Mouse (Mus musculus): ENCODE measurements around the gene Asphd2. TPM values are rescaled to one million over a fixed set of nuclear protein-coding genes. Genes with fewer than 3 reads are reported as not detected.

Asphd2 gene
- polyA plus RNA-seq, 1 experiment from 2014 or later: 0.21 TPM

- 62% methylated on average over 6 of the region's 6 CpGs for WGBS (ENCODE audit: insufficient replicate concordance)
- Histone ChIP-seq H3K4me1 (ENCODE audit: insufficient read depth) (peaks cover 20% of the 10 kb centered on the region), H3K9ac (replicated peaks) (peak overlapping the region; percentile 44; the same call in 1 of the 2 replicates)
These were observed 50.3 kb downstream of the Asphd2 start for GRCm38 (mm10) chr5:112344092-112344960.

GRCm38 (mm10) chr5:112343205-112343595, 51.5 kb downstream of the Asphd2 start:
- WGBS (ENCODE audit: insufficient replicate concordance): 0% methylated on average over 17 of the region's 24 CpGs
- no peaks in the 10 kb centered on the region for H3K9me3 ChIP-seq (ENCODE audit: low read length)
- TF ChIP-seq EP300 (IDR thresholded peaks at IDR 0.05; ENCODE audit: low read depth): no peak
- no peak for TF ChIP-seq CTCF (IDR thresholded peaks at IDR 0.05; ENCODE audit: low read depth)
- H3K27ac ChIP-seq (ENCODE audit: low read depth): peak overlapping the region; percentile 90
- H3K4me1 ChIP-seq (ENCODE audit: insufficient read depth): peaks cover 20% of the 10 kb centered on the region
- peak overlapping the region; percentile 94 for H3K4me3 ChIP-seq (ENCODE audit: low read depth, low read length)
- peaks cover 17% of the 10 kb centered on the region for H3K36me3 ChIP-seq (replicated peaks; ENCODE audit: insufficient read depth, low read length)
- peak overlapping the region; percentile 85 for H3K4me2 ChIP-seq (ENCODE audit: low read depth, low read length)
- peak; percentile 83 for ATAC-seq
- no peak for DNase-seq
- H3K27me3 ChIP-seq (ENCODE audit: insufficient read depth, low read length): no peaks in the 10 kb centered on the region
- H3K9ac ChIP-seq (replicated peaks): peak overlapping the region; percentile 82

More at GRCm38 (mm10) chr5:112344092-112344960, 50.3 kb downstream of the Asphd2 start:
- ATAC-seq (peak; percentile 83), DNase-seq (peak; percentile 49)
- H3K36me3 ChIP-seq (replicated peaks; ENCODE audit: insufficient read depth, low read length): peaks cover 15% of the 10 kb centered on the region
- no peaks in the 10 kb centered on the region for H3K9me3 ChIP-seq (ENCODE audit: low read length)
- H3K27ac ChIP-seq (ENCODE audit: low read depth): peak overlapping the region; percentile 90
- peak overlapping the region; percentile 85 for H3K4me2 ChIP-seq (ENCODE audit: low read depth, low read length)
- TF ChIP-seq EP300 (IDR thresholded peaks at IDR 0.05; ENCODE audit: low read depth) (peak; percentile 63; the same call in 1 of the 2 replicates), CTCF (IDR thresholded peaks at IDR 0.05; ENCODE audit: low read depth) (no peak)
- no peaks in the 10 kb centered on the region for H3K27me3 ChIP-seq (ENCODE audit: insufficient read depth, low read length)
- H3K4me3 ChIP-seq (ENCODE audit: low read depth, low read length): no peak overlapping the region; the same call in 1 of the 2 replicates

DNA sequence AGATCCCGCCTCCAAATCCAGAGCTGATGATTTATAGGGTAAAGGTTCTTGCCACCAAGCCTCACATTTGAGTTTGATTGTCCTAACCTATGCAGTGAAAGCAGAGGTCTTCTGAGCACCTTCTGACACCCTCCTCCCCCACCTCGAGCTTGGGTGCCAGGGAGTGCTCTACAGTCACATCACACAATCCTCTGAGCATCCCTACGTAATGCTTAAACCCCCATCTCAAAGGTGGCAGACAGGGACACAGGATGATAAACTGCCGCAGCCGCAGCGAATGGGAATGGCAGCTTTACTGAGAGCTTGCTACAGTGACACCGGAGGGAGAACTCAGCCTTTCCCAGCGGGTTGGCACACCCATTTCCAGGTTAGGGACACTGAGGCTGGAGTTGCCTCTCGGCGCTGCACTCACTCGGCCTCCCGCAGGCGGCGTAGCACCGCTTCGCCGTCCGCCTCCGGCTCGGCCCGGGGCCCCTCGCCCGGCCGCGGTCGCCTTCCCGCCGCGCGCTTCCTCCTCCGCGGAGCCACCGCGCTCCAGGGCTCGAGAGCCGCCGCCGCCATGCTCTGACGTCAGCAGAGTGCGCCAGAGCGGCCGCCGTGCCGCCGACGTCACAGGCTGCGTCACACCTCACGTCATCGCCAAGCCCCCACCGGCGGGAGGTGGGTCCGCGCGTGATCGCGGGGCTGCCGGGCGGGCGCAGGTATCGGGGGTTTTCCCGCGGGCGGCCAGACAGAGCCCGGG, 52.0 kb downstream of the Asphd2 start, which contains the start of the genes Srrd and Hps4:
Gene Srrd, minus strand, starts transcription at position 578 of the 742 bp plus-strand sequence.
Gene Hps4, plus strand, starts transcription at position 621 of the 742 bp plus-strand sequence.
- WGBS (ENCODE audit: insufficient replicate concordance): 2% methylated on average over 56 of the region's 64 CpGs

DNA sequence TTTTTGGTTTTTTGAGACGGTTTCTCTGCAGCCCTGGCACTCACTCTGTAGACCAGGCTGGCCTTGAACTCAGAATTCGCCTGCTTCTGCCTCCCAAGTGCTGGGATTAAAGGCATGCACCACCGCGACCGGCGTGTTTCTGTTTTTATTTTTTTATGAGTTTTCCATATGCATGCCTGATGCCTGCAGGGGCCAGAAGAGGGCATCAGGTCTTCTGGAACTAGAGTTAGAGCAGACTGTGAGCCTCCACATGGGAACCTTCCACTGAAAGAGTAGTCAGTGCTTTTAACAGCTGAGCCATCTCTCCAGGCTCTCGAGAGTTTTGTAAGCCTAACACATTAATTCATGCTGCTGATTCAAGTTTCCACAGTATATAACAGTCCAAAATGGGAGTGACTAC, 55.5 kb downstream of the Asphd2 start:
- Histone ChIP-seq H3K27me3 (ENCODE audit: insufficient read depth, low read length) (no peaks in the 10 kb centered on the region), H3K4me1 (ENCODE audit: insufficient read depth) (peaks cover 12% of the 10 kb centered on the region), H3K27ac (ENCODE audit: low read depth) (no peak overlapping the region), H3K4me3 (ENCODE audit: low read depth, low read length) (no peak overlapping the region), H3K4me2 (ENCODE audit: low read depth, low read length) (no peak overlapping the region), H3K9ac (replicated peaks) (no peak overlapping the region), H3K36me3 (replicated peaks; ENCODE audit: insufficient read depth, low read length) (peaks cover 47% of the 10 kb centered on the region), H3K9me3 (ENCODE audit: low read length) (no peaks in the 10 kb centered on the region)
- 70% methylated on average over 7 of the region's 7 CpGs for WGBS (ENCODE audit: insufficient replicate concordance)
- no peak for ATAC-seq
- no peak for DNase-seq
- TF ChIP-seq CTCF (IDR thresholded peaks at IDR 0.05; ENCODE audit: low read depth) (0 out of 2 replicates have a peak, but pooled peaks have one; percentile 11), EP300 (IDR thresholded peaks at IDR 0.05; ENCODE audit: low read depth) (no peak)

More for the DNA sequence above, 52.0 kb downstream of the Asphd2 start, which contains the start of the genes Srrd and Hps4:
- Histone ChIP-seq H3K9me3 (ENCODE audit: low read length) (no peaks in the 10 kb centered on the region), H3K4me1 (ENCODE audit: insufficient read depth) (peaks cover 20% of the 10 kb centered on the region), H3K27ac (ENCODE audit: low read depth) (peak within 1 kb of the TSS; percentile 90), H3K9ac (replicated peaks) (peak within 1 kb of the TSS; percentile 82), H3K4me2 (ENCODE audit: low read depth, low read length) (peak within 1 kb of the TSS; percentile 85), H3K36me3 (replicated peaks; ENCODE audit: insufficient read depth, low read length) (peaks cover 21% of the 10 kb centered on the region), H3K27me3 (ENCODE audit: insufficient read depth, low read length) (no peaks in the 10 kb centered on the region), H3K4me3 (ENCODE audit: low read depth, low read length) (peak within 1 kb of the TSS; percentile 94)
- TF ChIP-seq EP300 (IDR thresholded peaks at IDR 0.05; ENCODE audit: low read depth): no peak
- peak; percentile 6; the same call in 1 of the 2 replicates for TF ChIP-seq CTCF (IDR thresholded peaks at IDR 0.05; ENCODE audit: low read depth)
- peak; percentile 72 for ATAC-seq
- DNase-seq: peak; percentile 90

GRCm38 (mm10) chr5:112337004-112337403, 57.7 kb downstream of the Asphd2 start:
- ATAC-seq: no peak
- 93% methylated on average over 22 of the region's 22 CpGs for WGBS (ENCODE audit: insufficient replicate concordance)
- no peak overlapping the region for H3K4me3 ChIP-seq (ENCODE audit: low read depth, low read length)
- H3K9ac ChIP-seq (replicated peaks): no peak overlapping the region
- H3K27ac ChIP-seq (ENCODE audit: low read depth): no peak overlapping the region
- DNase-seq: no peak
- H3K4me2 ChIP-seq (ENCODE audit: low read depth, low read length): no peak overlapping the region
- H3K27me3 ChIP-seq (ENCODE audit: insufficient read depth, low read length): no peaks in the 10 kb centered on the region
- H3K4me1 ChIP-seq (ENCODE audit: insufficient read depth): peaks cover 2% of the 10 kb centered on the region
- H3K36me3 ChIP-seq (replicated peaks; ENCODE audit: insufficient read depth, low read length): peaks cover 66% of the 10 kb centered on the region
- TF ChIP-seq CTCF (IDR thresholded peaks at IDR 0.05; ENCODE audit: low read depth) (no peak), EP300 (IDR thresholded peaks at IDR 0.05; ENCODE audit: low read depth) (no peak)
- no peaks in the 10 kb centered on the region for H3K9me3 ChIP-seq (ENCODE audit: low read length)
